Mouse (Mus musculus): ENCODE results near the gene Epha7. TPM values are rescaled to one million over a fixed set of nuclear protein-coding genes. Genes with fewer than 3 reads are reported as not detected.
A peak's percentile ranks its signal among the peaks of the same experiment; 100 is the strongest.

Gene Epha7
- polyA plus RNA-seq, 1 experiment from 2014 or later: 26.4 TPM

GRCm38 (mm10) chr4:28823616-28824015 is 10.7 kb downstream of the Epha7 start:
- Histone ChIP-seq H3K4me3 (ENCODE audit: low read depth, low read length) (no peak overlapping the region), H3K4me2 (ENCODE audit: low read length) (no peak overlapping the region), H3K4me1 (ENCODE audit: control insufficient read depth, insufficient read depth, low read length) (peaks cover 5% of the 10 kb centered on the region; the same call in 1 of the 2 replicates), H3K36me3 (ENCODE audit: control insufficient read depth, insufficient read depth, low read length) (0 out of 2 replicates have a peak, but pooled peaks cover 6% of the 10 kb centered on the region), H3K9ac (ENCODE audit: low read length) (no peak overlapping the region), H3K27me3 (replicated peaks; ENCODE audit: control insufficient read depth, insufficient read depth, low read length) (no peaks in the 10 kb centered on the region), H3K9me3 (replicated peaks; ENCODE audit: control insufficient read depth, low read length) (no peaks in the 10 kb centered on the region), H3K27ac (ENCODE audit: low read depth, low read length) (no peak overlapping the region)
- DNase-seq (ENCODE audit: low spot score) (no peak), ATAC-seq (no peak)
- 28% methylated on average over 1 of the region's 1 CpGs for WGBS

GRCm38 (mm10) chr4:28824616-28825015 is 11.7 kb downstream of the Epha7 start:
- Histone ChIP-seq H3K9ac (ENCODE audit: low read length) (no peak overlapping the region), H3K4me1 (ENCODE audit: control insufficient read depth, insufficient read depth, low read length) (peaks cover 5% of the 10 kb centered on the region; the same call in 1 of the 2 replicates), H3K36me3 (ENCODE audit: control insufficient read depth, insufficient read depth, low read length) (0 out of 2 replicates have a peak, but pooled peaks cover 6% of the 10 kb centered on the region), H3K9me3 (replicated peaks; ENCODE audit: control insufficient read depth, low read length) (no peaks in the 10 kb centered on the region), H3K27ac (ENCODE audit: low read depth, low read length) (no peak overlapping the region), H3K4me2 (ENCODE audit: low read length) (no peak overlapping the region), H3K4me3 (ENCODE audit: low read depth, low read length) (no peak overlapping the region), H3K27me3 (replicated peaks; ENCODE audit: control insufficient read depth, insufficient read depth, low read length) (no peaks in the 10 kb centered on the region)
- peak; percentile 58; the same call in 1 of the 2 replicates for ATAC-seq
- WGBS: 24% methylated on average over 7 of the region's 7 CpGs
- DNase-seq (ENCODE audit: low spot score): peak; percentile 64

GRCm38 (mm10) chr4:28837669-28838068 is 24.7 kb downstream of the Epha7 start:
- no peaks in the 10 kb centered on the region for H3K36me3 ChIP-seq (ENCODE audit: control insufficient read depth, insufficient read depth, low read length)
- DNase-seq (ENCODE audit: low spot score) (no peak), ATAC-seq (no peak)
- H3K27me3 ChIP-seq (replicated peaks; ENCODE audit: control insufficient read depth, insufficient read depth, low read length): no peaks in the 10 kb centered on the region
- no peak overlapping the region for H3K4me2 ChIP-seq (ENCODE audit: low read length)
- H3K9me3 ChIP-seq (replicated peaks; ENCODE audit: control insufficient read depth, low read length): no peaks in the 10 kb centered on the region
- H3K27ac ChIP-seq (ENCODE audit: low read depth, low read length): no peak overlapping the region
- WGBS: 89% methylated on average over 3 of the region's 3 CpGs
- no peaks in the 10 kb centered on the region for H3K4me1 ChIP-seq (ENCODE audit: control insufficient read depth, insufficient read depth, low read length)
- no peak overlapping the region for H3K9ac ChIP-seq (ENCODE audit: low read length)
- H3K4me3 ChIP-seq (ENCODE audit: low read depth, low read length): no peak overlapping the region

- ATAC-seq (no peak), DNase-seq (ENCODE audit: low spot score) (no peak)
- WGBS: 94% methylated on average over 4 of the region's 4 CpGs
- H3K4me2 ChIP-seq (ENCODE audit: low read length): no peak overlapping the region
- H3K9me3 ChIP-seq (replicated peaks; ENCODE audit: control insufficient read depth, low read length): no peaks in the 10 kb centered on the region
- H3K36me3 ChIP-seq (ENCODE audit: control insufficient read depth, insufficient read depth, low read length): no peaks in the 10 kb centered on the region
- H3K4me3 ChIP-seq (ENCODE audit: low read depth, low read length): no peak overlapping the region
- H3K4me1 ChIP-seq (ENCODE audit: control insufficient read depth, insufficient read depth, low read length): no peaks in the 10 kb centered on the region
- H3K27ac ChIP-seq (ENCODE audit: low read depth, low read length): no peak overlapping the region
- no peaks in the 10 kb centered on the region for H3K27me3 ChIP-seq (replicated peaks; ENCODE audit: control insufficient read depth, insufficient read depth, low read length)
- H3K9ac ChIP-seq (ENCODE audit: low read length): no peak overlapping the region
These were observed 33.4 kb downstream of the Epha7 start for GRCm38 (mm10) chr4:28846311-28846710.

GRCm38 (mm10) chr4:28850388-28850787 is 37.5 kb downstream of the Epha7 start:
- DNase-seq (ENCODE audit: low spot score): no peak
- H3K27ac ChIP-seq (ENCODE audit: low read depth, low read length): no peak overlapping the region
- H3K27me3 ChIP-seq (replicated peaks; ENCODE audit: control insufficient read depth, insufficient read depth, low read length): no peaks in the 10 kb centered on the region
- H3K9ac ChIP-seq (ENCODE audit: low read length): no peak overlapping the region
- no peak for ATAC-seq
- H3K36me3 ChIP-seq (ENCODE audit: control insufficient read depth, insufficient read depth, low read length): no peaks in the 10 kb centered on the region
- H3K4me3 ChIP-seq (ENCODE audit: low read depth, low read length): no peak overlapping the region
- 55% methylated on average over 2 of the region's 2 CpGs for WGBS
- H3K9me3 ChIP-seq (replicated peaks; ENCODE audit: control insufficient read depth, low read length): no peaks in the 10 kb centered on the region
- H3K4me2 ChIP-seq (ENCODE audit: low read length): no peak overlapping the region
- no peaks in the 10 kb centered on the region for H3K4me1 ChIP-seq (ENCODE audit: control insufficient read depth, insufficient read depth, low read length)

GRCm38 (mm10) chr4:28862845-28863666 is 50.1 kb downstream of the Epha7 start:
- Histone ChIP-seq H3K27ac (ENCODE audit: low read depth, low read length) (no peak overlapping the region), H3K27me3 (replicated peaks; ENCODE audit: control insufficient read depth, insufficient read depth, low read length) (no peaks in the 10 kb centered on the region), H3K4me2 (ENCODE audit: low read length) (no peak overlapping the region), H3K9me3 (replicated peaks; ENCODE audit: control insufficient read depth, low read length) (no peaks in the 10 kb centered on the region), H3K4me1 (ENCODE audit: control insufficient read depth, insufficient read depth, low read length) (no peaks in the 10 kb centered on the region), H3K36me3 (ENCODE audit: control insufficient read depth, insufficient read depth, low read length) (no peaks in the 10 kb centered on the region), H3K9ac (ENCODE audit: low read length) (no peak overlapping the region), H3K4me3 (ENCODE audit: low read depth, low read length) (no peak overlapping the region)
- 80% methylated on average over 6 of the region's 6 CpGs for WGBS
- ATAC-seq (no peak), DNase-seq (ENCODE audit: low spot score) (no peak)

- Histone ChIP-seq H3K4me3 (ENCODE audit: low read depth, low read length) (no peak overlapping the region), H3K4me2 (ENCODE audit: low read length) (no peak overlapping the region), H3K9ac (ENCODE audit: low read length) (no peak overlapping the region), H3K9me3 (replicated peaks; ENCODE audit: control insufficient read depth, low read length) (no peaks in the 10 kb centered on the region), H3K27ac (ENCODE audit: low read depth, low read length) (no peak overlapping the region), H3K36me3 (ENCODE audit: control insufficient read depth, insufficient read depth, low read length) (no peaks in the 10 kb centered on the region), H3K27me3 (replicated peaks; ENCODE audit: control insufficient read depth, insufficient read depth, low read length) (no peaks in the 10 kb centered on the region), H3K4me1 (ENCODE audit: control insufficient read depth, insufficient read depth, low read length) (no peaks in the 10 kb centered on the region)
- DNase-seq (ENCODE audit: low spot score) (no peak), ATAC-seq (no peak)
- 11% methylated on average over 2 of the region's 2 CpGs for WGBS
These were observed 53.5 kb downstream of the Epha7 start for GRCm38 (mm10) chr4:28866411-28866810.

- peaks cover 6% of the 10 kb centered on the region; the same call in 1 of the 2 replicates for H3K36me3 ChIP-seq (ENCODE audit: control insufficient read depth, insufficient read depth, low read length)
- H3K27me3 ChIP-seq (replicated peaks; ENCODE audit: control insufficient read depth, insufficient read depth, low read length): no peaks in the 10 kb centered on the region
- no peak overlapping the region for H3K9ac ChIP-seq (ENCODE audit: low read length)
- no peak overlapping the region for H3K27ac ChIP-seq (ENCODE audit: low read depth, low read length)
- no peak overlapping the region for H3K4me2 ChIP-seq (ENCODE audit: low read length)
- ATAC-seq: no peak
- H3K9me3 ChIP-seq (replicated peaks; ENCODE audit: control insufficient read depth, low read length): no peaks in the 10 kb centered on the region
- no peak for DNase-seq (ENCODE audit: low spot score)
- 86% methylated on average over 11 of the region's 11 CpGs for WGBS
- H3K4me3 ChIP-seq (ENCODE audit: low read depth, low read length): no peak overlapping the region
- H3K4me1 ChIP-seq (ENCODE audit: control insufficient read depth, insufficient read depth, low read length): no peaks in the 10 kb centered on the region
These were observed 58.7 kb downstream of the Epha7 start for GRCm38 (mm10) chr4:28871615-28872014.

Data from forebrain, embryonic 14.5 days (tissue).